Mouse (Mus musculus): ENCODE data around the gene Ifna2. TPM values are rescaled to one million over a fixed set of nuclear protein-coding genes. Genes with fewer than 3 reads are reported as not detected.

Ifna2 gene
- polyA plus RNA-seq (2015; fragmentation: Nextera tagmentation; extraction: Ambion mirVana): not detected in 2 replicates

DNA sequence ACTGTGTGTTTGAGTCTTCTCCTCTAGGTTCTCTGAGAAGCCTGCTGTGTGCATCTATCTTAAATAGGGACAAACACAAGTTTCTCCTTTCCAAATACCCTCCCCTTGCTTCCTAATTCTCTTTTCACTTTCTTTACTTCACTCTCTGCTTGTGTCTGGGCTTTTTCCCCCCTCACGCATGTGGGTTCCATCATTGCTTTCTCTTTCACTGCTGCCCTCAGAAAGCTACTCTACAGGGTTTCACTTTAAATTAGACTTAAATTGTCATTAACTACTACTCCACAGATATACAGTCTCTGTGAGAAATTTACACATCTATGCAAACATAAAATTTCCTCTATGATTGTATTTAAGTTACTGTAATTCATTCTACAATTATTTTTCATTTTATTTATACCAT is at the start of gene Ifna2:
TSS of gene Ifna2 (minus strand) at position 101 of the 400 bp plus-strand sequence.
- Histone ChIP-seq H3K9ac (no peak within 1 kb of the TSS), H3K4me3 (replicated peaks) (no peak within 1 kb of the TSS), H3K27ac (no peak within 1 kb of the TSS), H3K4me1 (replicated peaks) (no peaks in the 10 kb centered on the region), H3K4me2 (replicated peaks) (no peak within 1 kb of the TSS), H3K9me3 (no peaks in the 10 kb centered on the region), H3K27me3 (replicated peaks) (no peaks in the 10 kb centered on the region), H3K36me3 (no peaks in the 10 kb centered on the region)
- WGBS: 79% methylated on average over 1 of the region's 1 CpGs
- no peak for ATAC-seq

DNA sequence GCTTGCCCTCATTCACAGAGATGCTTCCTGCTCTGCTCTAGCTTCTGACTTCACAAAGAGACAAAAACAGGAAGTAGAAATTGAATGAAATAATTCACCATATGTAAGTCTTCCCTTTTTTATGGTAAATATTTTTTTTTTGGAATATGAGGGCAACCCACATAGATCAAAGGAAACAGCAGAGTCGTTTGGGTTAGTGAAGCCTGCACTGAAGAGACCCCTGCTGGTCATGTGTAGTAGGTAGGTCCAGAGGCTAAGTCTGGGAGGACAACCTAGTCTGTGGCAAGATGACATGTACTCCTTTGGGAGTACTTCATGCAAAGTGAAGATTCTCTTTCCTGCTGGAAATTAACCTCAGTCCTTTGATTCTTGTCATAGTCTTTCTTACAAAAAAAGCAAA is 43.6 kb upstream of the Ifna2 start:
- no peaks in the 10 kb centered on the region for H3K36me3 ChIP-seq
- H3K4me3 ChIP-seq (replicated peaks): no peak overlapping the region
- no peak overlapping the region for H3K27ac ChIP-seq
- H3K4me1 ChIP-seq (replicated peaks): no peaks in the 10 kb centered on the region
- H3K4me2 ChIP-seq (replicated peaks): no peak overlapping the region
- ATAC-seq: no peak
- no peak overlapping the region for H3K9ac ChIP-seq
- 3% methylated on average over 1 of the region's 1 CpGs for WGBS
- H3K27me3 ChIP-seq (replicated peaks): no peaks in the 10 kb centered on the region
- H3K9me3 ChIP-seq: no peaks in the 10 kb centered on the region

DNA sequence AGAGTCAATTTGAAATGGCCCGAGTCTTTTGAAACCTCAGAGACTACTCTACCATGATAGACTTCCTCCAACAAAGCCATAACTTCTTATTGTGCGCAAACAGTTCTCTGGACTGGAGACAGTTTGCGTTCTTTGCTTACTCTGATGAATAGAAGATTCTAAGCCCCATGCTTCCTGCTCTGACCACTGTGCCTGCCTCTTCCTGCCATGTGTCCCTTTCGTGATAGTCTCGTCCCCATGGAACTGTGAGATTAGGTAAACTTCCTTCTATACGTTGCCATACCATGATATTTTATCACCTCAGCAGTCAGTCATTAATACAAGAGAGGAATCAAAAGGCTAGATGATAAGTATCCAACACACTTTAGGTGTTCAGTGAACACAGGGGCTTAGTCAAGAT is 43.0 kb upstream of the Ifna2 start:
- no peak for ATAC-seq
- H3K27ac ChIP-seq: no peak overlapping the region
- no peaks in the 10 kb centered on the region for H3K9me3 ChIP-seq
- H3K4me3 ChIP-seq (replicated peaks): no peak overlapping the region
- H3K4me1 ChIP-seq (replicated peaks): no peaks in the 10 kb centered on the region
- H3K9ac ChIP-seq: no peak overlapping the region
- H3K27me3 ChIP-seq (replicated peaks): no peaks in the 10 kb centered on the region
- H3K4me2 ChIP-seq (replicated peaks): no peak overlapping the region
- H3K36me3 ChIP-seq: no peaks in the 10 kb centered on the region
- WGBS: 82% methylated on average over 6 of the region's 6 CpGs

DNA sequence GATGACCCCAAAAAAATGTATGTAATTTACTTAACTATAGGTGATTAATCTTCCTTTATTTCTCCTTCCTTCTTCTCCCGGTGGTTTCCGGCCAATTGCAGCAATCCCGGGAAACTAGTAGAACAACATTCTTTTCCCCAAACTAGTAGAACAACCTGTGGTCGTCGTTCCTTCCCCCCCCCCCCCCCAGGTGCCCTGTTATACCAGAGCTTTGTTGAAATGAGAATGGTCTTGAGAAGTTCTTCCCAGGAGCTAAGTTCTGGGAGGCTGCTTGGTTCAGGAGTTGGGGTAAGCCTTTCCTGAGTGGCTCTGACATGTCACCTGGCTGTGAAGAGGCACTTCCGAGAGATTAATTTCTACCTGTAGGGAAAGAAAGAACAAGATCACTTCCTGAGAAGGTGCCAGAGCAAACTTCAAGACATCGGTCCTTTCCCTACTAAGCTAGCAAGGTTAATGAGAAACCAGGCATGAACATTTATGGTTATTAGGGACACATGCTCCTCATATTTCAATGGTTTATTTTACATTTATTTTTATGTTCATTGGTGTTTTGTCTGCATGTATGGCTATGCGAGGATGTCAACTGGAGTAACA is 39.9 kb upstream of the Ifna2 start:
- Histone ChIP-seq H3K27me3 (replicated peaks) (no peaks in the 10 kb centered on the region), H3K9ac (no peak overlapping the region), H3K4me1 (replicated peaks) (peaks cover 13% of the 10 kb centered on the region), H3K9me3 (no peaks in the 10 kb centered on the region), H3K27ac (peak overlapping the region; percentile 68), H3K4me2 (replicated peaks) (peak overlapping the region; percentile 44), H3K36me3 (peaks cover 9% of the 10 kb centered on the region), H3K4me3 (replicated peaks) (no peak overlapping the region)
- 45% methylated on average over 7 of the region's 8 CpGs for WGBS
- ATAC-seq: 0 out of 2 replicates have a peak, but pooled peaks have one; percentile 1

DNA sequence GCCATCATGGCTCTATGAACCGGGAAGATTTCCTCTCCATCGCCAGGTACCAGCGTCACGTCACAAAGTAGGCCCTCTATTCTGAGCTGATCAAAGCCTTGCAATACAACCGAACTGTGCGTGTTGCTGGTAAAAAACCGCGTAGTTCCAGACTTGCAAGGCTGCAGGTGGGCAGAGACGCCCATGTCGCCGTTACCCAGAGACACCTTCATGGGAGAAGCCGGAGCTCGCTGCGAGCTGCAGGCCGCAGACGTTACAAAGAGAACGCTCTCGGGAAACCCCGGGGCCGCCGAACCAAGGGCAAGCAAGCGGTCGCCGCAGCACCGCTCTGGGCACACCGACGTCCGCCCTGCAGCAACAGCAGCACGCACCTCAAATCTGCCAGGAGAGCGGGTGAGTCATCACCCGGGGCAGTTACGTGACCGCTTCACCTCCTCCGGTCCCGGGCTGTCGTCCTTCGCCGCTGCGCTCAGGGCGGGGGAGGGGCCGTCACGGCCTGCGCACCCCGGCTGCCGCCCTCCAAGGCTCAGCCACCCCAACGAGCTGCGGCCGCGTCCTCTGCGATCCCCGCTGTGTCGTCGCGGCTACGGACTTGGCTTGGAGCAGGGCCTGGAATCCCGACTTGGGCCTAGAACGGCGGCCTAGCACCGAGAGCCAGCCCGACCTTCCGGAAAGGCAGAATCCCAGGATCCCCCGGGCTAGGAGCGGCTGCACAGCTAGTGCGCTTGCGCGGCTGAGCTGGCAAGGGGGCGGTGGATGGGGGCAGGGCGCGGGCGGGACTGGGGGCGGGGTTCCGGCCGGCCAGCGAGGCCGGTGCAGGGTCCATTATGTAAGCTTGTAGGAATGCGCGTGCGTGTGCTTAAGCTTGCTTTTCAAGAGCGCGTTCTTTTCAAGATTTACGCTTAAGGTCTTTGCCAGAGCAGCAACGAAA is 38.3 kb upstream of the Ifna2 start, which contains the start of the genes Gm26566 and Klhl9:
TSS of gene Gm26566 (plus strand) at position 15 of the 931 bp plus-strand sequence.
TSS of gene Klhl9 (minus strand) at position 675 of the 931 bp plus-strand sequence.
- Histone ChIP-seq H3K27ac (peak within 1 kb of the TSS; percentile 95), H3K9ac (peak within 1 kb of the TSS; percentile 74), H3K4me3 (replicated peaks) (peak within 1 kb of the TSS; percentile 57), H3K9me3 (no peaks in the 10 kb centered on the region), H3K4me1 (replicated peaks) (peaks cover 15% of the 10 kb centered on the region), H3K36me3 (peaks cover 9% of the 10 kb centered on the region), H3K27me3 (replicated peaks) (no peaks in the 10 kb centered on the region), H3K4me2 (replicated peaks) (peak within 1 kb of the TSS; percentile 75)
- ATAC-seq: peak; percentile 98
- under 1% methylated on average over 82 of the region's 82 CpGs for WGBS

DNA sequence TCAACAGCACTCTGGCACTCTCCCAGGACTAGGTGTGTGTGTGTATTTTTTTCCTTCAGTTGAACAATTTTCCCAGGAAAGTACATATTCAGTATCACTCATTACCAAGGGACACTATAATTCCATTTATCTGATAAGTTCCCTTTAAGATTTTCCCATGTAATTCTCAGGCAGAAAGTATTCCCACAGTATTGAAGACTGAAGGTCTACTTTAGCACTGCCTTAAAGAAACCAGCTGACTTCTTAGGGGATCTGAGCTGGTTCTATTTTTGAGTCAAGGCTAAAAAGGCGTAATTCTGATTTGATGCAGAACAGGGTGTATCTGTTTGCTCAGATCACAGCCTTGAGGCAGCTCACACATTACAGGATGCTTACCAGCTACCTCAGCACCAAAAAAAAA is 35.0 kb upstream of the Ifna2 start:
- H3K36me3 ChIP-seq: peaks cover 13% of the 10 kb centered on the region
- H3K4me3 ChIP-seq (replicated peaks): peak overlapping the region; percentile 16
- no peak for ATAC-seq
- no peaks in the 10 kb centered on the region for H3K9me3 ChIP-seq
- peaks cover 15% of the 10 kb centered on the region for H3K4me1 ChIP-seq (replicated peaks)
- 26% methylated on average over 1 of the region's 1 CpGs for WGBS
- no peaks in the 10 kb centered on the region for H3K27me3 ChIP-seq (replicated peaks)
- no peak overlapping the region for H3K9ac ChIP-seq
- peak overlapping the region; percentile 48 for H3K4me2 ChIP-seq (replicated peaks)
- no peak overlapping the region for H3K27ac ChIP-seq

DNA sequence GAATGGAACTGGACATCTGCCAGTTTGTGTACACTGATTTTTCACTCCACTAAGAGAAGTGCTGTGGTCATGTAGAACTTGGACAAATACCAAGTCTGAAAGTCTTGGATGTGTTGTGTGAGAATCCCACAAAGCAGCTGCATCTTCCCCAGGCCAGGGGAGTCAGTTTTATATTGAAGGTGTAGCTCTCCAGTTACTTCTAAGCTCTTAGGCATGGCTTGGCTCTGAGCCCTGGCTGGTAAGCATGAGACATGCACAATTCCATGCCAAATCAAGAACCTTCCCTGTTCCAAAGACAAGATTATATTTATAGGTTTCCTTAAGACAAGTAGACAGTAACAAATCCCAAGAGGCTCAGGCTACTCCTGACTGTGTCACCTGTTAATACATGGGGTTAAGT is 31.3 kb upstream of the Ifna2 start:
- no peaks in the 10 kb centered on the region for H3K27me3 ChIP-seq (replicated peaks)
- H3K4me1 ChIP-seq (replicated peaks): peaks cover 4% of the 10 kb centered on the region
- H3K27ac ChIP-seq: no peak overlapping the region
- H3K4me3 ChIP-seq (replicated peaks): no peak overlapping the region
- no peak overlapping the region for H3K4me2 ChIP-seq (replicated peaks)
- H3K9me3 ChIP-seq: no peaks in the 10 kb centered on the region
- H3K9ac ChIP-seq: no peak overlapping the region
- peaks cover 4% of the 10 kb centered on the region; the same call in 1 of the 2 replicates for H3K36me3 ChIP-seq
- ATAC-seq: no peak

DNA sequence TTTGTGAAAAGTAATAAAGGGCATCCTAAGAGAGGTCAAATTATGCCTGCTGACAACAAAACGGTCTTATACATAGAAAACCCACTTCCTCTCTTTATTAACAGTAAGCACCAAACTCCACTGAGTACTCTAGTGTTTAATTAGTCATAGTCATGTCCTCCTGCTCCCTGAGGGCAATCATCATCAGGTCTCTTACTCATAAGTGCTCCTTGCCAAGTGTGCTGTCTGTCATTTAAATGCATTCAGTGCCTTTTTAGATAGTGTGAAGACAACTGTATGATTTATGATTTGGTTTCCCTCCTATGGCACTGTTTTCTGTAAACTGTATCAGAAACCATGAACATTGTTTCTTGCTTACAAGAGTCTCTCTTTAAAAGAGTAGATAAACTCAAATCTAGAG is 30.6 kb upstream of the Ifna2 start:
- Histone ChIP-seq H3K4me2 (replicated peaks) (no peak overlapping the region), H3K36me3 (peaks cover 4% of the 10 kb centered on the region; the same call in 1 of the 2 replicates), H3K4me3 (replicated peaks) (no peak overlapping the region), H3K9me3 (no peaks in the 10 kb centered on the region), H3K27ac (no peak overlapping the region), H3K27me3 (replicated peaks) (no peaks in the 10 kb centered on the region), H3K4me1 (replicated peaks) (0 out of 2 replicates have a peak, but pooled peaks cover 2% of the 10 kb centered on the region), H3K9ac (no peak overlapping the region)
- ATAC-seq: no peak
- WGBS: 65% methylated on average over 1 of the region's 1 CpGs

DNA sequence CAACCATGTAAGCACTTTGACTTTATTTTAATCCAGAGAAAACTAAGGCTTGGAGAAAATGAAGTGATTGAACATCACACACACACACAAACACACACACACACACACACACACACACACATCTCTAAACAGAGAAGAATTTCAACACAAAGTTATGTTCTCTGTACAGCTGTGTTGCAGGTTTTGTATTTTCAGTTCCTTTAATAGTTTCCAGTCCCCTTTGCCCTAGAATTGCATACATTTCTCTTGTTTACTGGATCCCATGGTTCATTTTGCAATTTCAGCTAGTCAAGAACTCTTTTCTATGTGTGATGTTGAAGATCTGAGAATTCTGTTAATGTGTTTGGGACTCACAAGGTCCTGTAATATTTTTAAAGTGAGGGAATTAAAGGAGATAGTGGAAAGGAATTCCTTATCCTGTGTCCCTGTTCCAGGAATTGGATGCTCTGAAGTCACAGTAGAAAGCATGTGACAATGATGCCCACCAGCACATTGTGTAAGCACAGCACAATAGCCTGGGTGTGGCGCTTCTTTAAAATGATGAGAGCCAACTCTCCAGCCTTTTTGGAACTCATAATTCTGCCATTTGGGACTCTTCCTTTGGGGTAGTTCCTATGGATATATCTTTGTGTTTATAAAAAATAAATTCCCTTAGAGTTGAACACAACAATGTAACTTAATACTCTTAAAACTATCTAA is 23.6 kb upstream of the Ifna2 start:
- ATAC-seq: no peak
- no peaks in the 10 kb centered on the region for H3K36me3 ChIP-seq
- no peaks in the 10 kb centered on the region for H3K27me3 ChIP-seq (replicated peaks)
- H3K4me1 ChIP-seq (replicated peaks): no peaks in the 10 kb centered on the region
- H3K4me2 ChIP-seq (replicated peaks): no peak overlapping the region
- H3K27ac ChIP-seq: no peak overlapping the region
- no peak overlapping the region for H3K9ac ChIP-seq
- H3K4me3 ChIP-seq (replicated peaks): no peak overlapping the region
- 97% methylated on average over 1 of the region's 1 CpGs for WGBS
- H3K9me3 ChIP-seq: no peaks in the 10 kb centered on the region

DNA sequence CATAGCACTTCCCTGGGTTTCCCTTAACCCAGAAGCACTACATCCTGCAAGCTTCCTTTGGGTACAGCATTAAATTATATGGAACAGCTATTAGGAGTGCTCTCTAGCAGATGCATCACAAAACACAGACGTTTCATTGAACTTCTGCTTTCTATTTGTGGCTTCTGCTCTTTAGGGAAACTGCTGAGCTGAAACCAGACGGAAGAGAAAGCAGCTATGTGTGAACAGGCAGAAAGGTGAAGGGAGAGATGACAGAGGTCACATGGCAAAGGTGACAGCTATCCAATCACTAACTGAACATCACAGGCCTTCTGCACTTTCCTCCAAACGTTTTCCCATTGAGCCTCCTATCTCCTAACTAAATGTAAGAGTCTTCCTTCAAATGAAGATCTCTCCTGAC is 22.2 kb upstream of the Ifna2 start:
- H3K4me3 ChIP-seq (replicated peaks): no peak overlapping the region
- H3K27me3 ChIP-seq (replicated peaks): no peaks in the 10 kb centered on the region
- no peaks in the 10 kb centered on the region for H3K36me3 ChIP-seq
- no peaks in the 10 kb centered on the region for H3K9me3 ChIP-seq
- no peak overlapping the region for H3K9ac ChIP-seq
- no peaks in the 10 kb centered on the region for H3K4me1 ChIP-seq (replicated peaks)
- no peak overlapping the region for H3K4me2 ChIP-seq (replicated peaks)
- WGBS: 47% methylated on average over 3 of the region's 3 CpGs
- no peak overlapping the region for H3K27ac ChIP-seq
- ATAC-seq: no peak

DNA sequence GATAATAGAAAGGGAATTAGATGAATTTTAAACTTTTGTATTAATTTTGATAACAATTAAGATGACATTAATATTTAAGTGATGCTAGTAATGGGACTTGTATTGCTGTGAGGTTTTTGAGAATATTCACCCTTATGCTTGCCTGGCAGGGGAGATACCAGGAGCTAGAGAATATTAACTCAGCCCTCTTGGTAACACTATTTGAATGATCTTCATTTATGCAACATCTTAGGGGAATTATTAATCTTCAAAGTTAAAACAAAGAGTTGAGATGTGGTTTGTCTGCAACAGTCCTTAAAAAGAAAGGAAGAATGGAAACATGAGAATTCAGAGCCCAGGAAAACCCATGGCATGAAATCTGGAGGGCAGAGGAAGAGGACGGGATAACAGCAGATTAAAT is 15.6 kb upstream of the Ifna2 start:
- Histone ChIP-seq H3K9ac (no peak overlapping the region), H3K9me3 (no peaks in the 10 kb centered on the region), H3K4me2 (replicated peaks) (no peak overlapping the region), H3K27me3 (replicated peaks) (no peaks in the 10 kb centered on the region), H3K4me1 (replicated peaks) (no peaks in the 10 kb centered on the region), H3K4me3 (replicated peaks) (no peak overlapping the region), H3K36me3 (no peaks in the 10 kb centered on the region), H3K27ac (no peak overlapping the region)
- no peak for ATAC-seq
- 78% methylated on average over 1 of the region's 1 CpGs for WGBS

DNA sequence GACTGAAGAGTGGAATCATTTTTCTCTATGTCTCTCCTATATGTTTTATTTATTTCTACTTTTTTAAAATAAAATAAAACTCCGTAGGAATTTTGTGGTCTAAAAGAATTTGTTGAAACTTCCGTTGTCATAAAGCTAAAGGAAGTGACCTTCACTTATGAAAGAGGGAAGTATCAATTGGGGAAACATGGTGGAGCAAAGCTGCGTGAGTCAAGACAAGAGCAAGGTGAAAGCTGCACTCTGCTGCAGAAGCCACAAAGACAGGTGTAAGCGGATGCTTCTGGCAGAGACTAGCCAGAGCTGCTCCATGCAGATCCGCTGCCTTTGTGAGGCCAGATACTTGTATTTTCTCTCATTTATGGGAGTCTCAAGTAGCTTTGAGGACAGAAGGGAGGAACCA is 15.1 kb upstream of the Ifna2 start:
- Histone ChIP-seq H3K4me1 (replicated peaks) (no peaks in the 10 kb centered on the region), H3K9me3 (no peaks in the 10 kb centered on the region), H3K27me3 (replicated peaks) (no peaks in the 10 kb centered on the region), H3K36me3 (no peaks in the 10 kb centered on the region), H3K4me2 (replicated peaks) (no peak overlapping the region), H3K27ac (no peak overlapping the region), H3K9ac (no peak overlapping the region), H3K4me3 (replicated peaks) (no peak overlapping the region)
- ATAC-seq: no peak
- 73% methylated on average over 5 of the region's 5 CpGs for WGBS
